Mouse (Mus musculus) olfactory bulb, adult 2 months (tissue): ENCODE results near the gene Mtx1.

Experiments
- CTCF ChIP-seq: fragments of 200-500 bp; IDR thresholded peaks from 2 replicates; pipeline ENCODE4 v1.5.1; 2012; ENCODE audit warnings: low read depth, mild to moderate bottlenecking, low read length, moderate library complexity; ENCODE audit not compliant: insufficient read depth
- POLR2A ChIP-seq: fragments of 200-500 bp; IDR thresholded peaks from 2 replicates; pipeline ENCODE4 v1.6.1; 2012; ENCODE audit warnings: mild to moderate bottlenecking, low read depth, low read length, moderate library complexity; ENCODE audit not compliant: insufficient read depth

DNA sequence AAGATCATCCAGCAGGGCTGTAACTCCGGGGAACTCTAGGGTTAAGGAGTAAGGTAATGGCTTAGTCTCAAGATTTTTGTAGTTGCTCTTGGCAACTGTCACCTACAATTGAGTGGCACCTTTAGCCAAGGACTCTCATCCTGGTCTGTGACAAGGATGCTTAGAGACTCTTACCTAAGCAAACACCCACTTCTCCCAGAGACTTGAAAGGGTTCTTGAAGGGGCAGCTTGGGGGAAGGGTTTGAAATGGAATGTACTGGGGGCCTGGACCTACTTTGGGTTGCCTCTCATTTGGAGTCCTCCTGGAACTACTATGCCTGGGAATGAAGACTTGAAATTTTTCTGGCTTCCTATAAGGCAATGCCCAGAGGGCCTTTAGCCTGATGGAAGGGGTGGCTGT, 8.6 kb downstream of the Mtx1 start:
- TF ChIP-seq CTCF, result no peak
- no peak for TF ChIP-seq POLR2A
